Mouse (Mus musculus): ENCODE measurements at regions not wholly inside any gene's neighbourhood (a gene's known extent, or its start where the extent isn't known, plus 50 kb on each side); places are given as distances from the start of the nearest gene placed in this dataset.
"Not testable (repeated sequence)": the region's sequence is repeated elsewhere in the genome, so short reads cannot be mapped to it uniquely, and the experiment has no call there.

DNA sequence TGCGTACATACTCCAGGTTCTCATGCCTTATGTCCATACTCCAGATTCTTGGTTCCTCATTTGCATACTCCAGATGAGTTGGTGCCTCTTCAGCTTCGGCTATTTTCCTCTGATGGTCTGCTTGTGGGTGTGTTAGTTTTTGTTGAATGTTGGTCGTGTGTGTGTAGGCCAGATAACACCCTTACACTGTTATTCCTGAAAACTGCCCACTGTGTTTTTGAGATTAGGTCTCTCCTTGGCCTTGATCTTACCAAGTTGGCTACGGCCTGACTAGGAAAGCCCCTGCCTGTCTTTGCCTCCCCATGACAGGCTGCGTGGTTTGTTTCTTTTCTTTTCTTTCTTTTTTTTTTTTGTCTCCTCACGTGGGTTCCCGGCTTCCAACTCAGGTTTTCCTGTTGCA, 95.4 kb upstream of the Mrps10 start:
- DNase-seq: no peak
- intact Hi-C loops (cut with DNase I): no loop called here

GRCm38 (mm10) chr17:47271979-47272677, 96.6 kb upstream of the Mrps10 start:
- intact Hi-C loops (cut with DNase I): no loop called here
- peak; percentile 91 for DNase-seq

DNA sequence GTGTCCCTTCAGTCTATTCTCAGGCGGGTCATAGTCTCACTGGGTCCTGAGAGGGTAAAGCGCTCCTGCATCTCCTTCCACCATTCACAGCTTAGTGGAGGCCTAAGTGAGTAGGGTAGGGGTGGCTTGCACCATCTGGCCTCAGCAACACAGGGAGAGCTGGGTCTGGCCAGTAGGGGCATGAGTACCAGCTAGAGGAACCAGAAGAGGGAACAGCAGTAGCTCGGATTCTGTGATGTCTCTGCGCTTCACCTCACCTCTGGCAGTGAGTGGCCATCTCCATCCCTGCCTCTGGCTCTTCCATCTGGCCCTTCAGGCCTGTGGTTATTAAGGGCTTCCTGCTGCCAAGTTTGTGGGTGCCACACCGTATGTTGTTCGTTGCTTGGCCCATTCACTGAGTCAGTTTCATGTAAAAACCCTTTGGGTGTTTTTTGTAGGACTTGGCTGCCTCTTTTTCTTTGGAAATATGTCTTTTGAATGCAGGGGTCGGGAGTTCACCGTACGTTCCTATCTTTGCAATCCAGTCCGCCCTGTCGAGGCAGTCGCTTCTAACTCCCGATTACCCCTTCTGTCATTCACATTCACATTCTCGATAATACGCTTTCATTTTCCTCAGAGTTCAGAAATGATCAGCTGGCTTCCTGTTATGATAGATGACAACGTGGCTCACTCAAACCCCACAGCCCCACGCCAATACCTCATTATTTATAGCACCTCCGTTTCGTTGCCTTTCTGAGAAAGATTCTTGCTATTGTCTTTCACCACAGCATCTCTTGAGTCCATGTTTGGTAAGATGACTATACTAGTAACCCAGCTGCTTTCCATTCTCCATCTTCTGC, 99.4 kb upstream of the Mrps10 start:
- peak; percentile 62 for DNase-seq
- intact Hi-C loops (cut with DNase I): no loop called here

- no peak for DNase-seq
- intact Hi-C loops (cut with DNase I): no loop called here
Measured at GRCm38 (mm10) chr17:47267843-47268242, 100.8 kb upstream of the Mrps10 start.

- intact Hi-C loops (cut with DNase I): no loop called here
- no peak for DNase-seq
Measured at GRCm38 (mm10) chr17:47267076-47267475, 101.6 kb upstream of the Mrps10 start.

DNA sequence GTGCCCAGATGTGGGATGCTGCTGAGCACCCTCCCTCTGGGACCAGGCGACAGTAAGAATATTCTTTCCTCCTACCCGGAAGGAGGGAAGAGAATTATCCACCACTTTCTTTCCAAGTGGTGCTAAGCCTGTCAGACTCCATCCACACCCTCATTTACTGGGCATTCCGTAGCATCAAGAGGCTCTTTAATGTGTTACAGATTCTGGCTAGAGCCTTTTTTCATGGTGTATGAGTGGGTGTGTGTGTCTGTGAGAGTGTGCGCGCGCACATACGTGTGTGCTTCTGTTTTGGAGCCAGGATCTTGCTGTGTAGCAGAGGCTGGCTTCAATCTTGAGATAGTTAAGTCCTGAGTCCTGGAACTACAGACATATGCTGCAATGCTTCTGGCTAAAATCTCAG, 102.4 kb upstream of the Mrps10 start:
- DNase-seq: no peak
- intact Hi-C loops (cut with DNase I): no loop called here

GRCm38 (mm10) chr17:47262986-47263385, 105.7 kb upstream of the Mrps10 start:
- no peak for DNase-seq
- intact Hi-C loops (cut with DNase I): no loop called here

- no peak for DNase-seq
- intact Hi-C loops (cut with DNase I): no loop called here
Measured at GRCm38 (mm10) chr17:47262141-47262540, 106.5 kb upstream of the Mrps10 start.

GRCm38 (mm10) chr17:47260976-47261375, 107.7 kb upstream of the Mrps10 start:
- DNase-seq: no peak
- intact Hi-C loops (cut with DNase I): no loop called here

- intact Hi-C loops (cut with DNase I): no loop called here
- DNase-seq: no peak
Measured at GRCm38 (mm10) chr17:47258296-47258695, 110.4 kb upstream of the Mrps10 start.

- intact Hi-C loops (cut with DNase I): no loop called here
Measured at GRCm38 (mm10) chr17:47255209-47255608, 113.5 kb upstream of the Mrps10 start.

DNA sequence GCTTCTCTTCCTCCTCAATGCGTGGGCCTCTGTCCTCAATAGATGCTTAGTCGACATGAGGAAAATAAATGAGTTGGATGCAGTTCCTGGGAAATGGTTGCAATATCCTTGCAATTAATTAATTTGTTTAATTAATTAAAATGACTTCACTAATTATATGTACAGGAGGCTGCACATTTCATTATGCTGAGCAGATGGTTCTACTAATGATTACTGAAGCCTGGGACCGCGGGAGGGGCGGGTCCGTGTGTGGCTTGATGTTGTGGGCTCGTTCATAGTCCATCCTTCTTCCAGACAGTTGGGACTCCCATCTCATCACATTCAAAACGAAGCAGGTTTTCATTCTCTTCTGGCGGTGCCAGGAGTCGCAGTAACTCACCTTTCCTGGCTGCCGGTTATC, 114.7 kb upstream of the Mrps10 start:
- intact Hi-C loops (cut with DNase I): no loop called here
- no peak for DNase-seq

More at GRCm38 (mm10) chr17:47255209-47255608, 113.5 kb upstream of the Mrps10 start:
- no peak for DNase-seq

DNA sequence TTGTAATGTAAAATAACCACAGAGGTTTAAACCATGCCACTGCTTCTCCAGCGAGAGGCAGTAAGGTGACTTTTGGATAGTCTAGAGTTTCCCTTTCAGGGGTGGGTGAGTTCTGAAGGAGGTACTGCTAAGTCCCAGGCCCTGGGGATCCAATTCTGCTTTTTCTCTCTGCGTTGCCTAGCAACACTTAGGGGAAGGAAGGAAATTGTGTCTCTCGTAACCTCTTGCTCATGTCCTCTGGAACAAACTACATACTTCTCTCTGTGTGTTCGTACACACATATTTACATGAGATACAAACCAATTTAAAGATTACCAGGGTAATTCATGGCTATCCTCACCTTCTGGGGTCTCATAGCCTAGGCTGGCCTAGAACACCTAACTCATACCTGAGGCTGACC, 118.7 kb upstream of the Mrps10 start:
- DNase-seq: no peak
- intact Hi-C loops (cut with DNase I): no loop called here

- intact Hi-C loops (cut with DNase I): no loop called here
- DNase-seq: no peak
Measured at GRCm38 (mm10) chr17:47249176-47249575, 119.5 kb upstream of the Mrps10 start.

DNA sequence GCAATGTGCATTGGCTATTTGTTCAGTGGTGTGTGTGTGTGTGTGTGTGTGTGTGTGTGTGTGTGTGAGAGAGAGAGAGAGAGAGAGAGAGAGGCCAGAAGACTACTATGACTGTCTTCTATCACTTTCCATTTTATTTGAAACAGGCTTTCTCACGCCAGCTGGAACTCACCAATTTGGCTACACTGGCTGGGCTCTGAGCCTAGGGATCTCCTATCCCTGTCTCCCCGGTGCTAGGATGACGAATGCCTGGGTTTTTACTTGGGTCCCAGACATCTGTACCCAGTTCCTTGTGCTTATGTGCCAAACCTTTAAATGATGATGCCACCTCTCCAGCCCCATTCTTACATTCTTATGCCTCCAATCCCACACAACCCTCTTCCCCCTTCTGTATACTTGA, 120.6 kb upstream of the Mrps10 start:
- intact Hi-C loops (cut with DNase I): no loop called here
- no peak for DNase-seq

DNA sequence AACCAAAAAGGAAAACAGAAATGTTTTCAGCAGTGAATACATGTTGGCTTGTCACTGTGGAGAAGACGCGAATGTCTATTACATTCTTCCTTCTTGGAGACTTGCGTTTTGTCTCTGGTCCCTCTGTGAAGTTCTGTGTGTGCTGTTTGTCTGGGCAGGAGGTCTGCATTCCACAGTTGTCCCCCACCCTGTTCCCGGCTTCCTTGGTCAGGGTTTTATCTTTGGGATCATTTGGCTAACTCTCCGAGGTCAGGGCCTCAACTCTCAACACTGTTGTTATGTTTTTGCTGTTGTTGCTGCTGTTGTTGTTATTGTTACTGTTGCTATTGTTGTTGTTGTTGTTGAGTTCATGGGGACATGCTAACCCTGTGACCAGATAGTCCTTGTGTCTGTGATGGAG, 121.2 kb upstream of the Mrps10 start:
- no peak for DNase-seq
- intact Hi-C loops (cut with DNase I): no loop called here

DNA sequence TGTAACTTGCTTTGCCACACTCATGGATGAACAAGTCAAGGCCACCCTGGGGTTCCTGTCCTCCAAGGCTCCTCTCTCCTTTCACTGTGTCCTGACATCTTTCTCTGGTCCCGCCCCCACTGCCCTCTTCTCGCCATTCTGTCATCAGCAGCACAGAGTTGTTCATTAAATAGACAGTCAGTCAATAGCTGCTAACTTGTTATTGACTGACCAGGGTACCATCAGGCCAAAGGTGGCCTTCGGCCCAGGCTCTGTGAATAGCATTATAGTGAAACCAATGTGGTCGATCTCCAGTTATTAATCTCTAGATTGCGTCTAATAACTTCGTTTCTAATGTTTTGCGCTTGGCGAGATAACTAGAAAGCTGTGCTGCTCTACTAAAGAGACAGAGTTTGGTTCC, 122.1 kb upstream of the Mrps10 start:
- DNase-seq: no peak
- intact Hi-C loops (cut with DNase I): no loop called here

DNA sequence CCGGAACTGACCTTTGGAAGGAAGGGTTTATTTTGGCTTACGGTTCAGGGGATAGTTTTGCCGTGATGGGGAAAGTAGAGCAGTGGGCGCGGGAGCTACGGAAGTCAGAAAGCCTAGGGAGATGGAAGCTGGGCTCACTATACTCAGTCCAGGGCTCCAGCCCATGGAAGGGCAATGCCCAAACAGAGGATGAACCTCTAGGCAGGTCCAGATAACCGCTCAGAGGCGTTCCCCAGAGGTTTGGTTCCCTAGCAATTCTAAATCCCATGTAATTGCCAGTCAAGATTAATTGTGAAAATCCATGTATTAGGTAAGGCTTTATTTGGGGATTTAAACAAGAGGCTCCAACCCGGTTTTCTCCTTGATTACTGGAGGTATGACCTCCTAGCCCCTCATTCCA, 123.1 kb upstream of the Mrps10 start:
- DNase-seq: no peak
- intact Hi-C loops (cut with DNase I): no loop called here

DNA sequence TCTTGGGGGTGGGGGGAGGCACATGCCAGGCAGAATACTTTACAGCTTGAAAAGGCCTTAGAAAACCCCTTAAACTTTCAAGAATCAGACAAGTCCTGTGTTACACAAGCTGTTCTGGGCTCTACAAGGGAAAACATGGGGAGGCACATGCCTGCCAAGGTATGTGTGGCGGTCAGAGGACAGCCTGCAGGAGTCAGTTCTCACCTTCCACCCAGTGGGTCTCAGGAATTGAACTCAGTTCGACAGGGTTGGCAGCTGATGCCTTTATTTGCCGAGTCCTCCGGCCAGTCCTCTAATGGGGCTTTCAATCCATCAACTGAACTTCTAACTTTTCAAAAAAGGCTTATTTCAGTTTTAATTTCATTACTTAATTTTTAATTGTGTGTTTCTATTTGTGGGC, 129.6 kb upstream of the Mrps10 start:
- no peak for DNase-seq
- intact Hi-C loops (cut with DNase I): no loop called here

- DNase-seq; intact Hi-C loops (cut with DNase I): not testable (repeated sequence)
Measured at GRCm38 (mm10) chr17:47237881-47238280, 130.8 kb upstream of the Mrps10 start.

GRCm38 (mm10) chr17:47234343-47234742, 134.3 kb upstream of the Mrps10 start:
- intact Hi-C loops (cut with DNase I): no loop called here

GRCm38 (mm10) chr17:47233003-47233678, 135.5 kb upstream of the Mrps10 start:
- no peak for DNase-seq
- intact Hi-C loops (cut with DNase I): no loop called here

More at GRCm38 (mm10) chr17:47234343-47234742, 134.3 kb upstream of the Mrps10 start:
- DNase-seq: no peak

Measured in left cerebral cortex, postnatal 4 days (tissue).